Mouse (Mus musculus) neural tube, embryonic 14.5 days (tissue): ENCODE results near the gene Gm960. TPM values are rescaled to one million over a fixed set of nuclear protein-coding genes. Genes with fewer than 3 reads are reported as not detected.

Experiments
- ATAC-seq: fragments of 200-750 bp; cut with Nextera tagmentation; 2 replicates; pipeline ENCODE4 v1.8.0; 2017; ENCODE audit warnings: low read depth, mild to moderate bottlenecking, moderate TSS enrichment, moderate library complexity
- H3K27ac ChIP-seq: fragments of 300-500 bp; sonication (generic); 2 replicates; pipeline ENCODE4 v1.5.1; 2014; ENCODE audit warnings: low read depth, mild to moderate bottlenecking, control low read depth, low read length, moderate library complexity, mixed read lengths
- H3K27me3 ChIP-seq: fragments of 300-500 bp; sonication (generic); 2 replicates; pipeline ENCODE4 v1.6.1; 2014; ENCODE audit warnings: low read length; ENCODE audit not compliant: control insufficient read depth, insufficient read depth
- H3K36me3 ChIP-seq: fragments of 300-500 bp; sonication (generic); 2 replicates; pipeline ENCODE4 v1.6.1; 2014; ENCODE audit warnings: low read length, mixed read lengths; ENCODE audit not compliant: control insufficient read depth, insufficient read depth
- H3K4me1 ChIP-seq: fragments of 300-500 bp; sonication (generic); 2 replicates; pipeline ENCODE4 v1.6.1; 2014; ENCODE audit warnings: low read length; ENCODE audit not compliant: control insufficient read depth, insufficient read depth
- H3K4me2 ChIP-seq: fragments of 300-500 bp; sonication (generic); 2 replicates; pipeline ENCODE4 v1.6.1; 2014; ENCODE audit warnings: mild to moderate bottlenecking, low read depth, low read length, control low read depth
- H3K4me3 ChIP-seq: fragments of 300-500 bp; sonication (generic); 2 replicates; pipeline ENCODE4 v1.5.1; 2014; ENCODE audit warnings: low read depth, low read length, control low read depth, mixed read lengths
- H3K9ac ChIP-seq: fragments of 300-500 bp; sonication (generic); replicated peaks from 2 replicates; pipeline ENCODE4 v1.6.1; 2014; ENCODE audit warnings: low read depth, mild to moderate bottlenecking, control low read depth, low read length, mixed read lengths
- H3K9me3 ChIP-seq: fragments of 300-500 bp; sonication (generic); 2 replicates; pipeline ENCODE4 v1.6.1; 2016; ENCODE audit warnings: low read length; ENCODE audit not compliant: control insufficient read depth
- WGBS: fragments of 180-500 bp; shearing (Covaris S2); extraction: QIAGEN DNeasy Blood & Tissue Kit; methylation state at CpG from one replicate; pipeline ENCODE4 v1.1.7; 2014; 5-methylcytosine and 5-hydroxymethylcytosine counted together
- polyA plus RNA-seq: library from polyadenylated mRNA; unstranded; fragments of >200 nt; fragmentation: Nextera tagmentation; extraction: Ambion mirVana; gene quantifications from 2 replicates; pipeline ENCODE4 v1.2.1, GENCODE M21; 2014

The Gm960 gene
- polyA plus RNA-seq, 1 experiment from 2014 or later, result 8.5 TPM

- WGBS, result 35% methylated on average over 4 of the region's 4 CpGs
- Histone ChIP-seq H3K9me3 (no peaks in the 10 kb centered on the region), H3K27ac (peak overlapping the region; percentile 85), H3K4me1 (peaks cover 15% of the 10 kb centered on the region; the same call in 1 of the 2 replicates), H3K27me3 (no peaks in the 10 kb centered on the region), H3K4me3 (peak overlapping the region; percentile 84), H3K9ac (peak overlapping the region; percentile 84), H3K4me2 (peak overlapping the region; percentile 83), H3K36me3 (peaks cover 8% of the 10 kb centered on the region; the same call in 1 of the 2 replicates)
- no peak; the same call in 1 of the 2 replicates for ATAC-seq
Observed at GRCm38 (mm10) chr19:4624406-4625178, 73.9 kb downstream of the Gm960 start.

- Histone ChIP-seq H3K9me3 (no peaks in the 10 kb centered on the region), H3K4me3 (0 out of 2 replicates have a peak overlapping the region, but pooled peaks have one; percentile 84), H3K27ac (no peak overlapping the region), H3K4me1 (peaks cover 14% of the 10 kb centered on the region; the same call in 1 of the 2 replicates), H3K36me3 (peaks cover 8% of the 10 kb centered on the region; the same call in 1 of the 2 replicates), H3K9ac (no peak overlapping the region), H3K4me2 (no peak overlapping the region), H3K27me3 (no peaks in the 10 kb centered on the region)
- ATAC-seq, result no peak
- 94% methylated on average over 12 of the region's 12 CpGs for WGBS
Observed at GRCm38 (mm10) chr19:4624006-4624405, 74.5 kb downstream of the Gm960 start.

- H3K36me3 ChIP-seq, result peaks cover 8% of the 10 kb centered on the region; the same call in 1 of the 2 replicates
- ATAC-seq, result no peak
Observed at GRCm38 (mm10) chr19:4623419-4623818, 75.0 kb downstream of the Gm960 start.

GRCm38 (mm10) chr19:4622780-4623179 lies 75.7 kb downstream of the Gm960 start:
- Histone ChIP-seq H3K4me3 (no peak overlapping the region), H3K27me3 (no peaks in the 10 kb centered on the region), H3K4me1 (peaks cover 12% of the 10 kb centered on the region; the same call in 1 of the 2 replicates), H3K9me3 (no peaks in the 10 kb centered on the region), H3K4me2 (no peak overlapping the region), H3K36me3 (peaks cover 8% of the 10 kb centered on the region; the same call in 1 of the 2 replicates), H3K9ac (no peak overlapping the region), H3K27ac (no peak overlapping the region)
- 75% methylated on average over 5 of the region's 5 CpGs for WGBS
- no peak for ATAC-seq

More at GRCm38 (mm10) chr19:4623419-4623818, 75.0 kb downstream of the Gm960 start:
- 92% methylated on average over 9 of the region's 9 CpGs for WGBS
- no peak overlapping the region for H3K27ac ChIP-seq
- H3K9me3 ChIP-seq, result no peaks in the 10 kb centered on the region
- H3K4me2 ChIP-seq, result no peak overlapping the region
- H3K27me3 ChIP-seq, result no peaks in the 10 kb centered on the region
- H3K9ac ChIP-seq, result no peak overlapping the region
- H3K4me1 ChIP-seq, result peaks cover 12% of the 10 kb centered on the region; the same call in 1 of the 2 replicates
- no peak overlapping the region for H3K4me3 ChIP-seq

- H3K27me3 ChIP-seq, result no peaks in the 10 kb centered on the region
- 89% methylated on average over 7 of the region's 7 CpGs for WGBS
- no peak overlapping the region for H3K27ac ChIP-seq
- H3K36me3 ChIP-seq, result peaks cover 8% of the 10 kb centered on the region; the same call in 1 of the 2 replicates
- no peak overlapping the region for H3K4me3 ChIP-seq
- H3K4me1 ChIP-seq, result peaks cover 8% of the 10 kb centered on the region; the same call in 1 of the 2 replicates
- no peak overlapping the region for H3K4me2 ChIP-seq
- no peaks in the 10 kb centered on the region for H3K9me3 ChIP-seq
- no peak for ATAC-seq
- no peak overlapping the region for H3K9ac ChIP-seq
Observed at GRCm38 (mm10) chr19:4620721-4621120, 77.7 kb downstream of the Gm960 start.

GRCm38 (mm10) chr19:4619461-4619860 lies 79.0 kb downstream of the Gm960 start:
- no peaks in the 10 kb centered on the region for H3K9me3 ChIP-seq
- H3K27ac ChIP-seq, result no peak overlapping the region
- no peak for ATAC-seq
- peaks cover 6% of the 10 kb centered on the region; the same call in 1 of the 2 replicates for H3K4me1 ChIP-seq
- H3K4me2 ChIP-seq, result no peak overlapping the region
- H3K27me3 ChIP-seq, result no peaks in the 10 kb centered on the region
- no peak overlapping the region for H3K4me3 ChIP-seq
- 79% methylated on average over 10 of the region's 10 CpGs for WGBS
- peaks cover 8% of the 10 kb centered on the region; the same call in 1 of the 2 replicates for H3K36me3 ChIP-seq
- H3K9ac ChIP-seq, result no peak overlapping the region

GRCm38 (mm10) chr19:4618183-4618582 lies 80.3 kb downstream of the Gm960 start:
- WGBS, result 32% methylated on average over 18 of the region's 18 CpGs
- no peak overlapping the region for H3K9ac ChIP-seq
- no peaks in the 10 kb centered on the region for H3K27me3 ChIP-seq
- peaks cover 14% of the 10 kb centered on the region for H3K36me3 ChIP-seq
- no peak overlapping the region for H3K4me2 ChIP-seq
- no peak for ATAC-seq
- H3K4me3 ChIP-seq, result no peak overlapping the region
- no peaks in the 10 kb centered on the region for H3K9me3 ChIP-seq
- no peak overlapping the region for H3K27ac ChIP-seq
- H3K4me1 ChIP-seq, result peaks cover 17% of the 10 kb centered on the region

- no peak overlapping the region for H3K4me2 ChIP-seq
- peak overlapping the region; percentile 92; the same call in 1 of the 2 replicates for H3K27ac ChIP-seq
- no peaks in the 10 kb centered on the region for H3K27me3 ChIP-seq
- H3K9me3 ChIP-seq, result no peaks in the 10 kb centered on the region
- no peak overlapping the region for H3K4me3 ChIP-seq
- H3K9ac ChIP-seq, result no peak overlapping the region
- ATAC-seq, result no peak
- peaks cover 24% of the 10 kb centered on the region for H3K4me1 ChIP-seq
- 41% methylated on average over 4 of the region's 4 CpGs for WGBS
- peaks cover 25% of the 10 kb centered on the region for H3K36me3 ChIP-seq
Observed at GRCm38 (mm10) chr19:4616546-4616945, 81.9 kb downstream of the Gm960 start.
